Mouse (Mus musculus): ENCODE data around the gene Tspan8. TPM values are rescaled to one million over a fixed set of nuclear protein-coding genes. Genes with fewer than 3 reads are reported as not detected.

Gene Tspan8
- total RNA-seq, 2 experiments from 2014 or later, result 0.78 to 0.79 TPM

DNA sequence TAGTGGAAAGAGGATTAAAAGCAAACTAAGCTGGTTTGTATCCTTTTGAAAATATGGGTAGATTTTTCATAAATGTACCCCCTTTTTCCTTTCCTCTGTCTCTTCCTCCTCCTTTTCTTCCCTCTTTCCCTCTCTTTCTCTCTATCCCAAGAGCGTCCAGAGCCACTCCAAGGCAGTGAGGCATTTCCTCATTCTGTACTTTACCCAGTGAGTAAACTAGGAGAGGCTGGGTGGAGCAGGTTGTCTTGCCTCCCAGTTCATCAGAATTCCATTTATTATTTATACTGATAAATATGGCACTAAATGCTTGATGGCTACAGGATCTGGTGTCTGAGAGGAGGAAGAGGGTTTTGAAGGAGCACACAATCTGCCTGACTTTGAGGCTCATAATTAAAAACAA lies 13.1 kb downstream of the Tspan8 start:
- intact Hi-C loops (cut with DNase I), result no loop called here
- DNase-seq, result no peak

DNA sequence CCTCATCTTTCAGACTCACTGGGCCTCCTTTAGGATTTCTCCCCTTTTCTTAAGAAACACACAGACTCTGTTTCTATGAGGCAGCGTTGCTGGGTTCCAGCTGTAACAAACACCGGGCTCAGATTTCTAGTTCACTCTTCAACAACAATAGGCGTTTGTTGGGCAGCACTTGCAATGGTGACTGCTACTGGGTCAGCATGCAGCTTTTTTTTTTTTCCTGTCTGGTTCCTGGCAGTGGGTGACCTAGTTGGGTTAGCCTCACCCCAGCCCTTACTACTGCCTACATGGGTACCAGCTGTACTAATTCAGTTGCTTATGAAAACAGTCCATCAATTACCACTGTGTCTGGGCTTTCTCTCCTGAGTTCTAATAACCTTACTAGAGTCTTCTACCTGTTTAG lies 14.1 kb downstream of the Tspan8 start:
- DNase-seq, result no peak
- intact Hi-C loops (cut with DNase I), result no loop called here

GRCm38 (mm10) chr10:115834017-115834416 lies 17.4 kb downstream of the Tspan8 start:
- intact Hi-C loops (cut with DNase I), result no loop called here
- DNase-seq, result no peak

DNA sequence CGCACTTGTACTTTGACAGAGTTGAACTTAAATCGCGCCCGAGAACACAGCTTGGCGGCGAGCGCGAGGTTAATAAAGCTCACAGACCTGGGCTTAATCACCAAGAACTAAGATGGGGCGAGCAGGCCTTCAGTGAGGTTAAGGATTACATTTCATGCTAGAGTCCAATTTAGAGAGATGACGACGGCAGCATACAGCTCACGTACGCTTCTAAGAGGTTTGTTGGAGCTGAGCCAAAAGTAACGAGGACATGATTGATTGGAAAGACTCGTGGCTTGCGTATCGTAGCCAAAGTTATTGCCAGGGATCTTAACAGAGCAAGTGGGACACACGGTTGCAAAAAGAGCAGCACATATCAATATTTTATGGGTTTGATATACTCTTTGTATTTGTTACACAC lies 30.3 kb downstream of the Tspan8 start:
- intact Hi-C loops (cut with DNase I), result no loop called here
- DNase-seq, result no peak

DNA sequence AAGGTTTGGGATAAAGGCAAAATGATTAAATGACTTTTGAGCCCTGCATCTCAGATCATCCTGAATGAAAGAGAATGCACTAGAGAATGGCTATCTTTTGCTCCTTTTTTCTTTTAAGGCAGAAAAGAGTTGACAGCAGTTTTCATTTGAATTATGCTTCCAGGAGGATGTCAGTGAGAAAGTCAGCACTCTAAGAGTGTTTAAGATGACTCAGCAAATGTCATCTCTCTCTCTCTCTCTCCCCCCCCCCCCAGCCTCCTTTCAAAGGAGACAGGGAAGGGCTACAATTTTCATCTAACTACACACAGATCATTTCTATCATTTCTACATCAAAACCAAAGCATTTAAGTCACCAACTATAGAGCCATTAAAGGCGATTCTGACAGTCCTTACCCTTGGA lies 31.9 kb downstream of the Tspan8 start:
- DNase-seq, result no peak
- intact Hi-C loops (cut with DNase I), result no loop called here

GRCm38 (mm10) chr10:115860210-115860880 lies 43.7 kb downstream of the Tspan8 start:
- intact Hi-C loops (cut with DNase I), result no loop called here
- no peak for DNase-seq

DNA sequence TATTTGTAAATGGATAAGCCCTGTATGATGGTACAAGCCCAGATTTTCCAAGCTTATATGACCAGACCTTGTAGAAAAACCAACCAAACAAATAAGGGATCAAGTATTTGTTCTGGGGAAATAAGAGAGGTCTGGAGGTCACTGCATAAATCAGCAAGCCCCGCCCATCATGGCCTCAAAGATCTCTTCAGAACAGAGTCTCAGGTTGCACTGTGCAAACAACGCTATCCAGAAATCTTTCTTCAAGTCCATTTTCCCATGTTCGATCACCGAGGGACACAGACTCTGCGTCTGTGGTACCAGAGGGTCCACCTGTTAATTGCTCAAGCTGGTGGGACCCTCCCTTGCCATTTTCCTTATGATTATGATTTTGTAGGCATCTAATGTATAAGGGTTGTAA lies 45.3 kb downstream of the Tspan8 start:
- intact Hi-C loops (cut with DNase I), result no loop called here
- DNase-seq, result no peak

DNA sequence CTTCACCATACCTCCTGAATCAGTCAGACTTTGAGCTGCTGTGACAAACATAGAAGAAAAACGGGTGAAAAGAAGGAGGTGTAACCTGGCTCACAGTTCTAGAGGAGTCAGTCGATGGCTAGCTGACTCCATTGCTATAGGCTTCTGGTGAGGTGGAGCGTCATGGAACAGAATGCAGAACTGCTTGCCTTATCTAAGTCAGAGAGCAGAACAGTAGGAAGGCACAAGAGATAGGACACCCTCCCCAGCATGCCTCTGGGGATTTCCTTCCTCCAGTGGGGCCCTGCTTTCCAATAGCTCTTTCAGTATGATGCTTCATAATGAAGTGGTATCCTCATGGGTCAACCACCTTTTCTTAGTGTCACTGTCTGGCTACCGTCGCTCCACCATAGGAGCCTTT lies 66.1 kb downstream of the Tspan8 start:
- intact Hi-C loops (cut with DNase I), result no loop called here
- no peak for DNase-seq

DNA sequence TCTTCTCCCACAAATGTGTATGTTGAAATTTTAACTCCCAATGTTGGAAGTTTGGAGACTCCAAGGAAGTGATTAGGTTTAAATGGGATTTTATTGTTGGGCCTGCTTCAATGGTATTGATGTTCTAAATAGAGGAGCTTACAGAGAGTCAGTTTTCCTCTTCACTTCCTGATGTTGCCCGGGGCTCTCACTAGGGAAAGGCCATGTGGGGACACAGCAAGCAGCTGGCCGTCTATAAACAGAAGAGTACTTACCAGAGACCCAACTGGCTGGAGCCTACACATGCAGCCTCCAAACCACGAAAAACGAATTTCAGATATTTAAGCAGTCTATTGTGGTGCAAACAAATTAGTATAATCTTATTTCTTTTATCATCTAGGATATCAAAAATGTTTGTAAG lies 75.3 kb downstream of the Tspan8 start:
- no peak for DNase-seq
- intact Hi-C loops (cut with DNase I), result no loop called here

DNA sequence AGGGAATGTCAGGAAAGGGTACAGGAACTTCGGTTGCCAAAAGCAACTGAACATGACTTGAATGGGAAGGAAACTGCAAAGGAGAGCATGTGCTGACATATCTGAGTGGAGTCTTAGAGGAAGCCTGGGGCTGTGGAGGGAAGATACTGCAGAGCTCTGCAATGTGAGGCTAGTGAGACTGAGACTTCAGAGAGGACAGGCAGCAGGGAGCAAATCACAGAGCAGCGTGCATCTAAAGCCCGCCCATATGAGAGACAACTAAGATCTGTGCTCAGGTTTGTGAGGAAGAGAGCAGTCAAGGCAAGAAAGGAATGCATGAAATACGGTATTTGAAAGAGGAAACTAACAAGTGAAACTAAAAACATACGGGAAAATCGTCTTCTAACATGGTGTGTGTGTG lies 76.3 kb downstream of the Tspan8 start:
- intact Hi-C loops (cut with DNase I), result no loop called here
- no peak for DNase-seq

DNA sequence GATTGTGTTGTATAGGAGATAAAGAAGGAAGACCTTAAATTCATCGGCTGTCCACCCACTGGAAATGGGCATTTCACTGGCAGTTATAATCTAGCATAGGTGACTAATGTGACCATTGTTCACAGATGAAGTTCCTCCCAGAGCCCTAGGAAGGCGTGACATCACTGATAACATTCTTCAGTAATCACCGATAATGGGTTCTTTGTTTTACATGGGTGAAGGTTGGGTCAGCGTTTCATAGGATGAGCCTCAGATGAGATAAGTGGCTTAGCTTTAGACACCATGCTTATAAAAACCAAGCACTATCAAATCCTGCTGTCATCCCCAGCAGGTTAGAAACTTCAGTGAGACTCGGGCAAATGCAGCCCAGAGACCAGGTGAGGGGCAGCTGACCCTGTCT lies 77.4 kb downstream of the Tspan8 start:
- no peak for DNase-seq
- intact Hi-C loops (cut with DNase I), result no loop called here

DNA sequence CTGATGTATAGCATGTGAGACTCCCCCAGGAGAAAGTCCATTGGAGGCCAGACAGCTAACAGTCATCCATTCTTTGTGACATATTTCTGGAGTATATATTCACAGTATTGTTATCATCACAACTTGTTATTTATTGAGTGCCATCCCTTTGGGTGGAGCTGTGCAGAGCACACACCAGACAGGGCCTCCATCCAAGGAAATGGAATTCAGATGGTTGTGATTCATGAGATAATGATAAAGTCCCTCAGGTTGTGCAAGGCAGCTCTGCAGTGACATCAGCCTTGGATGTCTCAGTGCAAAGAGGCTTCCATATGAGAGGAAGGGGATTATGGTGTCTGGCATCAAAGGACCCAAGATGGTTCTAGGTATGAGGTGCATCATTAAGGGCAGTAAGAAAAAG lies 80.1 kb downstream of the Tspan8 start:
- intact Hi-C loops (cut with DNase I), result no loop called here
- DNase-seq, result no peak

GRCm38 (mm10) chr10:115897235-115897634 lies 80.6 kb downstream of the Tspan8 start:
- intact Hi-C loops (cut with DNase I), result no loop called here
- no peak for DNase-seq

Other genes with a start within 250 kb of the Tspan8 start
- gene A930009A15Rik, start 246.8 kb upstream of the Tspan8 start, total RNA-seq (2021), result under 1 TPM in 1 of 2 experiments, not detected in 1; 0.66 TPM
- 1 to 10 TPM; 1.1 to 1.4 TPM for gene Lgr5, start 229.1 kb upstream of the Tspan8 start, total RNA-seq (2021)
- 10 to 100 TPM; 22.0 to 23.5 TPM for gene Ptprr, start 201.4 kb downstream of the Tspan8 start, total RNA-seq (2021)